Mouse (Mus musculus) c-Kit-positive CD71-positive TER-119-positive erythroid progenitor cells, embryonic 14.5 days (primary cell): Measurements from ENCODE around the gene Acoxl.
"Not testable (repeated sequence)": the region's sequence is repeated elsewhere in the genome, so short reads cannot be mapped to it uniquely, and the experiment has no call there.

Experiments
- DNase-seq: peaks from one replicate; pipeline ENCODE4 v3.0.0-alpha.2; 2013; ENCODE audit warnings: low spot score

The Acoxl gene

GRCm38 (mm10) chr2:128079316-128079715, 240.6 kb downstream of the Acoxl start:
- no peak for DNase-seq

GRCm38 (mm10) chr2:128083844-128084243, 245.2 kb downstream of the Acoxl start:
- DNase-seq: no peak

- DNase-seq: peak; percentile 13
Observed at GRCm38 (mm10) chr2:128084607-128085006, 245.9 kb downstream of the Acoxl start.

- DNase-seq: no peak
Observed at GRCm38 (mm10) chr2:128085481-128085880, 246.8 kb downstream of the Acoxl start.

GRCm38 (mm10) chr2:128086301-128086886, 247.7 kb downstream of the Acoxl start:
- no peak for DNase-seq

GRCm38 (mm10) chr2:128086996-128087526, 248.4 kb downstream of the Acoxl start:
- DNase-seq: no peak

- no peak for DNase-seq
Observed at GRCm38 (mm10) chr2:128087798-128088545, 249.3 kb downstream of the Acoxl start.

- DNase-seq: no peak
Observed at GRCm38 (mm10) chr2:128090283-128090885, 251.7 kb downstream of the Acoxl start.

- no peak for DNase-seq
Observed at GRCm38 (mm10) chr2:128091431-128092369, 253.0 kb downstream of the Acoxl start.

- DNase-seq: no peak
Observed at GRCm38 (mm10) chr2:128092451-128092850, 253.8 kb downstream of the Acoxl start.

GRCm38 (mm10) chr2:128094196-128094595, 255.5 kb downstream of the Acoxl start:
- no peak for DNase-seq

- no peak for DNase-seq
Observed at GRCm38 (mm10) chr2:128094602-128095001, 255.9 kb downstream of the Acoxl start.

GRCm38 (mm10) chr2:128095270-128095669, 256.6 kb downstream of the Acoxl start:
- no peak for DNase-seq

- DNase-seq: no peak
Observed at GRCm38 (mm10) chr2:128096070-128096469, 257.4 kb downstream of the Acoxl start.

GRCm38 (mm10) chr2:128098118-128098517, 259.4 kb downstream of the Acoxl start:
- DNase-seq: not testable (repeated sequence)

- no peak for DNase-seq
Observed at GRCm38 (mm10) chr2:128102086-128102485, 263.4 kb downstream of the Acoxl start.

GRCm38 (mm10) chr2:128104815-128105214, 266.1 kb downstream of the Acoxl start:
- no peak for DNase-seq

GRCm38 (mm10) chr2:128105651-128106050, 267.0 kb downstream of the Acoxl start:
- DNase-seq: no peak

GRCm38 (mm10) chr2:128111537-128111936, 272.9 kb downstream of the Acoxl start:
- no peak for DNase-seq

- no peak for DNase-seq
Observed at GRCm38 (mm10) chr2:128114621-128115020, 275.9 kb downstream of the Acoxl start.

GRCm38 (mm10) chr2:128115579-128115978, 276.9 kb downstream of the Acoxl start:
- DNase-seq: no peak

- no peak for DNase-seq
Observed at GRCm38 (mm10) chr2:128117605-128118004, 278.9 kb downstream of the Acoxl start.
